Mouse (Mus musculus): ENCODE measurements around the gene Ifi27l2a.
"Not testable (repeated sequence)": the region's sequence is repeated elsewhere in the genome, so short reads cannot be mapped to it uniquely, and the experiment has no call there.

The Ifi27l2a gene

GRCm38 (mm10) chr12:103443524-103443923 is at the start of gene Ifi27l2a:
Ifi27l2a (minus strand) TSS chr12:103443680.
- DNase-seq (ENCODE audit: low spot score in 2 of 2): no peak

GRCm38 (mm10) chr12:103492767-103493166 is 49.3 kb upstream of the Ifi27l2a start:
- peak; percentile 41 to 74 for DNase-seq (ENCODE audit: low spot score in 2 of 2)

- DNase-seq (ENCODE audit: low spot score in 2 of 2): no peak
Measured at GRCm38 (mm10) chr12:103491091-103491730, 47.7 kb upstream of the Ifi27l2a start.

- no peak for DNase-seq (ENCODE audit: low spot score in 2 of 2)
Measured at GRCm38 (mm10) chr12:103487750-103488149, 44.3 kb upstream of the Ifi27l2a start.

GRCm38 (mm10) chr12:103487276-103487675 is 43.8 kb upstream of the Ifi27l2a start:
- DNase-seq (ENCODE audit: low spot score in 2 of 2): no peak

- peak in 1 of 2 experiments; percentile 22 for DNase-seq (ENCODE audit: low spot score in 2 of 2)
Measured at GRCm38 (mm10) chr12:103486726-103487125, 43.2 kb upstream of the Ifi27l2a start.

- DNase-seq (ENCODE audit: low spot score in 2 of 2): peak; percentile 13 to 56
Measured at GRCm38 (mm10) chr12:103484200-103484972, 40.9 kb upstream of the Ifi27l2a start.

GRCm38 (mm10) chr12:103482781-103483180 is 39.3 kb upstream of the Ifi27l2a start:
- no peak for DNase-seq (ENCODE audit: low spot score in 2 of 2)

GRCm38 (mm10) chr12:103481671-103482070 is 38.2 kb upstream of the Ifi27l2a start:
- DNase-seq (ENCODE audit: low spot score in 2 of 2): no peak

GRCm38 (mm10) chr12:103477461-103478015 is 34.1 kb upstream of the Ifi27l2a start:
- no peak for DNase-seq (ENCODE audit: low spot score in 2 of 2)

GRCm38 (mm10) chr12:103476779-103477389 is 33.4 kb upstream of the Ifi27l2a start:
- DNase-seq (ENCODE audit: low spot score in 2 of 2): no peak

- no peak for DNase-seq (ENCODE audit: low spot score in 2 of 2)
Measured at GRCm38 (mm10) chr12:103474481-103474880, 31.0 kb upstream of the Ifi27l2a start.

GRCm38 (mm10) chr12:103457140-103457539 is 13.7 kb upstream of the Ifi27l2a start, which contains the start of gene Ifi27l2b:
Ifi27l2b (minus strand) TSS chr12:103457223.
- DNase-seq (ENCODE audit: low spot score in 2 of 2): no peak

GRCm38 (mm10) chr12:103456727-103457126 is 13.2 kb upstream of the Ifi27l2a start:
- not testable (repeated sequence) for DNase-seq (ENCODE audit: low spot score in 2 of 2)

- DNase-seq (ENCODE audit: low spot score in 2 of 2): no peak
Measured at GRCm38 (mm10) chr12:103453361-103453760, 9.9 kb upstream of the Ifi27l2a start.

GRCm38 (mm10) chr12:103445060-103445459 is 1.6 kb upstream of the Ifi27l2a start:
- DNase-seq (ENCODE audit: low spot score in 2 of 2): no peak

- not testable (repeated sequence) for DNase-seq (ENCODE audit: low spot score in 2 of 2)
Measured at GRCm38 (mm10) chr12:103444261-103444660, 781 bp upstream of the Ifi27l2a start.

- DNase-seq (ENCODE audit: low spot score in 2 of 2): no peak
Measured at GRCm38 (mm10) chr12:103437601-103438000, 5.9 kb downstream of the Ifi27l2a start.

- DNase-seq (ENCODE audit: low spot score in 2 of 2): no peak
Measured at GRCm38 (mm10) chr12:103434861-103435260, 8.6 kb downstream of the Ifi27l2a start.

- peak in 1 of 2 experiments; percentile 62 for DNase-seq (ENCODE audit: low spot score in 2 of 2)
Measured at GRCm38 (mm10) chr12:103433986-103434731, 9.3 kb downstream of the Ifi27l2a start, which contains the start of gene Ifi27. Ifi27 (plus strand) TSS chr12:103434211.

GRCm38 (mm10) chr12:103433430-103433829 is 10.1 kb downstream of the Ifi27l2a start:
- DNase-seq (ENCODE audit: low spot score in 2 of 2): no peak
